Mouse (Mus musculus) G1E (cell line): ENCODE results near the gene Lrrc1. TPM values are rescaled to one million over a fixed set of nuclear protein-coding genes. Genes with fewer than 3 reads are reported as not detected.

Source experiments
- ATAC-seq: 2 replicates; pipeline ENCODE4 v1.8.0; 2016; ENCODE audit warnings: mild to moderate bottlenecking; ENCODE audit not compliant: insufficient number of reproducible peaks, poor library complexity, low FRiP score, severe bottlenecking; ENCODE audit errors: extremely low read depth
- DNase-seq: peaks from one replicate; pipeline ENCODE4 v3.0.0; 2012; ENCODE audit warnings: low spot score
- H3K27me3 ChIP-seq: 2 replicates; pipeline ENCODE4 v1.6.1; 2012; ENCODE audit warnings: mild to moderate bottlenecking, low read length, inconsistent platforms; ENCODE audit not compliant: insufficient read depth
- H3K36me3 ChIP-seq: replicated peaks from 2 replicates; pipeline ENCODE3; 2012; ENCODE audit warnings: mild to moderate bottlenecking, inconsistent platforms
- H3K4me1 ChIP-seq: 2 replicates; pipeline ENCODE4 v1.6.1; 2012; ENCODE audit warnings: low read depth, low read length, inconsistent platforms, mixed read lengths; ENCODE audit not compliant: insufficient read depth
- H3K4me3 ChIP-seq: 2 replicates; pipeline ENCODE4 v1.5.1; 2012; ENCODE audit warnings: low read depth, mild to moderate bottlenecking, inconsistent platforms, low read length, moderate library complexity, mixed read lengths
- H3K9me3 ChIP-seq: replicated peaks from 2 replicates; pipeline ENCODE4 v1.6.1; 2012; ENCODE audit warnings: inconsistent platforms
- CTCF ChIP-seq: IDR thresholded peaks from 2 replicates; pipeline ENCODE4 v1.5.1; 2012; ENCODE audit warnings: low read depth, low read length, inconsistent platforms, mixed read lengths
- GATA1 ChIP-seq: IDR thresholded peaks from 2 replicates; pipeline ENCODE4 v1.6.1; 2012; ENCODE audit warnings: borderline replicate concordance, low read length, inconsistent platforms, mixed read lengths
- GATA2 ChIP-seq: IDR thresholded peaks from 2 replicates; pipeline ENCODE4 v1.6.1; 2012; ENCODE audit warnings: low read depth, low read length, inconsistent platforms, borderline replicate concordance
- POLR2AphosphoS5 ChIP-seq: IDR thresholded peaks from 2 replicates; pipeline ENCODE4 v1.6.1; 2012; ENCODE audit warnings: low read depth, low read length, inconsistent platforms; ENCODE audit not compliant: insufficient replicate concordance
- TAL1 ChIP-seq: conservative IDR thresholded peaks from 2 replicates; pipeline ENCODE4 v1.6.1; 2012; ENCODE audit warnings: low read depth, low read length, inconsistent platforms, mixed read lengths
- polyA plus RNA-seq: library from polyadenylated mRNA; stranded (reverse); fragments of >175 nt; gene quantifications from 2 replicates; pipeline ENCODE4 v1.2.3, GENCODE M21; 2012
- total RNA-seq, 2 experiments: library from RNA; stranded (forward) in 1 of 2; stranded (reverse) in 1 of 2; fragments of 200-1000 nt in 1 of 2; fragments of >200 nt in 1 of 2; fragmentation: Nextera tagmentation in 1 of 2; gene quantifications; 2 replicates each; pipeline ENCODE4 v1.2.3; 2014 to 2017

The Lrrc1 gene
- total and polyA plus RNA-seq, 3 experiments, result 0.16 TPM; not detected in 2

GRCm38 (mm10) chr9:77398856-77399631, 145.6 kb downstream of the Lrrc1 start:
- H3K36me3 ChIP-seq, result no peaks in the 10 kb centered on the region
- H3K9me3 ChIP-seq, result peaks cover 32% of the 10 kb centered on the region
- DNase-seq (no peak), ATAC-seq (no peak)
- no peak overlapping the region for H3K4me3 ChIP-seq
- TF ChIP-seq POLR2AphosphoS5, result no peak
- no peak for TF ChIP-seq GATA1
- no peak for TF ChIP-seq GATA2
- no peak for TF ChIP-seq TAL1
- no peak for TF ChIP-seq CTCF
- H3K27me3 ChIP-seq, result no peaks in the 10 kb centered on the region
- H3K4me1 ChIP-seq, result no peaks in the 10 kb centered on the region

DNA sequence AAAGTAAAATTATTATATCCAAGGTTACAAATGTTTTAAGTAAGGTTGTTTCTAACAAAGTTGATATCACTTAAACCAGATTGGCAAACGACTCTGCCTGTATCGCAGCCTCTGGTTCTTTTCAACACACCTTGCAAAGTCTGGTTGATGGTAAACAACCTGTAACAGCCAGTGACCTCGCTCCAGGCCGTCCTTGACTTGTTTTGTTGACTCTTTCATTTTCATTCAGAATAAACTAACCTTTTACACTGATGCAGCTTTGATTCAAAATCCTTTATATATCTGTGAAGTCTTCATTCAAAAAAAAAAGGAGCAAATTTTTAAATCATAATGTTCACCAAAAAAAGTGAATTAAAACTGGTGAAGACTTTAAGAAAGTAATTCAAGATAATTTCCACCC, 147.6 kb downstream of the Lrrc1 start:
- no peak for ATAC-seq
- DNase-seq, result no peak

DNA sequence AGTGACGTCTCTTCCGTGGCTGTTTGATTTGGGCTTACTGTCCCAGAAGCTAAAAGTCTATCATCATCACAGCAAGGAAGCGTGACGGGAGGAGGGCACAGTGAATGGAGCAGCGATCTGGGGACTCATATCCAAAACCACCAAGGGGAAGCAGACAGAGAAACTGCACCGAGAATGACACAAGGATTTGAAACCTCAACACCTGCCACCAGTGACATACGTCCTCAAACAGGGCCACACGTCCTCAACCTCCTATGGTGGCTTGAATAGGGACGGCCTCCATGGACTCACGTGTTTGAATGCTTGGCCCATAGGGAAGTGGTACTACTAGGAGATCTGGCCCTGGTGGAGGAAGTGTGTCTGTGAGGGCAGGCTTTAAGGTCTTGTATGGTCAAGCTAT, 153.4 kb downstream of the Lrrc1 start:
- Histone ChIP-seq H3K36me3 (no peaks in the 10 kb centered on the region), H3K4me1 (no peaks in the 10 kb centered on the region), H3K4me3 (no peak overlapping the region), H3K27me3 (no peaks in the 10 kb centered on the region), H3K9me3 (peaks cover 44% of the 10 kb centered on the region)
- DNase-seq, result no peak
- TF ChIP-seq POLR2AphosphoS5, result no peak
- TF ChIP-seq GATA2, result no peak
- no peak for TF ChIP-seq GATA1
- TF ChIP-seq TAL1, result no peak
- no peak for TF ChIP-seq CTCF
- ATAC-seq, result no peak

More for the DNA sequence above, 147.6 kb downstream of the Lrrc1 start:
- no peaks in the 10 kb centered on the region for H3K36me3 ChIP-seq
- H3K27me3 ChIP-seq, result no peaks in the 10 kb centered on the region
- peaks cover 28% of the 10 kb centered on the region for H3K9me3 ChIP-seq
- no peak overlapping the region for H3K4me3 ChIP-seq
- TF ChIP-seq CTCF, result no peak
- TF ChIP-seq GATA2, result no peak
- no peak for TF ChIP-seq POLR2AphosphoS5
- TF ChIP-seq GATA1, result no peak
- no peak for TF ChIP-seq TAL1
- H3K4me1 ChIP-seq, result no peaks in the 10 kb centered on the region

GRCm38 (mm10) chr9:77388956-77389355, 155.7 kb downstream of the Lrrc1 start:
- H3K4me1 ChIP-seq, result no peaks in the 10 kb centered on the region
- TF ChIP-seq CTCF (no peak), GATA2 (no peak), GATA1 (no peak), POLR2AphosphoS5 (no peak)
- ATAC-seq, result no peak

DNA sequence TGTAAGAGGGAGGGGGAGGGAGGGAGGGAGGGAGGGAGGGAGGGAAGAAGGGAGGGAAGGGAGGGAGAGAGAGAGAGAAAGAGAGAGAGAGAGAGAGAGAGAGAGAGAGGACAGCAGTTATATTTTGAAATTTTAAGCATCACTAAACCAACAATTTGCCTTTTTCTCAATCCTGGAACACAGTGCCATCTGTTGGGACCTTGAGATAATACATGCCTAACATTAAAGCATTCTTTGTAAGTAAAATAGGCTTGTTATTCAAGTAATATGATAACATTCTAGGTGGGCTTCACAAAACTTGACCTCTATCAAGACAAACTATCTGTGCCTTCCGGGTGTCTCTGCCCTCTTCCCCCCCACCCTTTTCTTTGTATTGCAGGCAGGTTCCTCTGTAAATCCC, 157.9 kb downstream of the Lrrc1 start:
- Histone ChIP-seq H3K4me1 (no peaks in the 10 kb centered on the region), H3K36me3 (no peaks in the 10 kb centered on the region), H3K9me3 (peaks cover 45% of the 10 kb centered on the region), H3K27me3 (no peaks in the 10 kb centered on the region), H3K4me3 (no peak overlapping the region)
- TF ChIP-seq TAL1 (no peak), GATA2 (no peak), CTCF (no peak), GATA1 (no peak), POLR2AphosphoS5 (no peak)
- ATAC-seq, result no peak
- DNase-seq, result no peak

More at GRCm38 (mm10) chr9:77388956-77389355, 155.7 kb downstream of the Lrrc1 start:
- peaks cover 47% of the 10 kb centered on the region for H3K9me3 ChIP-seq
- no peak for DNase-seq
- H3K4me3 ChIP-seq, result no peak overlapping the region
- no peaks in the 10 kb centered on the region for H3K36me3 ChIP-seq
- H3K27me3 ChIP-seq, result no peaks in the 10 kb centered on the region

DNA sequence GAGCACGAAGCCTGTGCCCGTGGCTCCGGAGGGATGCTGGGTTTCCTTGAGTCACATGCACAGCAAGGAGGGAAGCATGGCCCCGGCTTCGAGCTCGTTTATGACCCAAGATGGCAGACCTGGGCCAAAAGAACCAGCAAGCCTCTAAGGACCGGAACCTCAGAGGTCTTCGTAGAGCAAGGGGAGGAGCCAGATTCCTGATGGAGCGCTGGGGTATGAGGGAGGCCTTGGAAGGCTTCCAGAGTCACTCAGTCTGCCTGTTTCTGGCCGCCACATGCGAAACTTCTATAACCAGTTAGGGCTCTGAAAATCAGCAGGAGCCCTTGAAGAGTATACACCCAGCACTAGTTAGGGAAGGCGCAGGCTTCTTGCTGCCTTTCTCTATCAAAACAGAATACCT, 159.1 kb downstream of the Lrrc1 start:
- Histone ChIP-seq H3K4me3 (no peak overlapping the region), H3K9me3 (peaks cover 40% of the 10 kb centered on the region), H3K36me3 (no peaks in the 10 kb centered on the region), H3K27me3 (no peaks in the 10 kb centered on the region), H3K4me1 (no peaks in the 10 kb centered on the region)
- ATAC-seq (no peak), DNase-seq (no peak)
- TF ChIP-seq CTCF, result no peak
- TF ChIP-seq POLR2AphosphoS5, result no peak
- TF ChIP-seq TAL1, result no peak
- TF ChIP-seq GATA1, result no peak
- no peak for TF ChIP-seq GATA2

DNA sequence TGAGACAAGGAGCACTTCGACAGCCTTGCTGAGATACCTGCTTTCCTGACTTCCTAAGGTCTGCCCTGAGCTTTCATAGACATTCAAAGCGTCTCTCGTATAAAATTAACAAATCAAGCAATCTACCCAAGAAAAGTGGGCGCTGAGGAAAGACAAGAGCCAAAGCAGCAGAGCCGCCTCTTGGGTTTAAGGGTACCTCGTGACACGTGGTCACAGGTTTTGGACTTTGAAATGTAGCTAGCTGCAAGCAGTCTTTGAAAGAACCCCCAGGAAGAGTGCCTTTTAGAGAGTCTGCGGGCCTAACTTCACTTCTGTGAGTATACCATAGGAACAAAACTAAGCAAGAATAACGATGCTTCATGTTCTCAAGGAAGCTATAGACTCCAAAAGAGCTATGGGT, 160.0 kb downstream of the Lrrc1 start:
- ATAC-seq, result no peak
- TF ChIP-seq CTCF (no peak), POLR2AphosphoS5 (no peak), GATA2 (no peak), GATA1 (no peak), TAL1 (no peak)
- no peak for DNase-seq
- no peak overlapping the region for H3K4me3 ChIP-seq
- no peaks in the 10 kb centered on the region for H3K4me1 ChIP-seq
- peaks cover 34% of the 10 kb centered on the region for H3K9me3 ChIP-seq
- no peaks in the 10 kb centered on the region for H3K27me3 ChIP-seq
- no peaks in the 10 kb centered on the region for H3K36me3 ChIP-seq
